Mouse (Mus musculus) spleen, postnatal 10 days (tissue): ENCODE measurements around the gene Slc38a11.
A peak's percentile ranks its signal among the peaks of the same experiment; 100 is the strongest.

Source experiments
- DNase-seq, 2 experiments: peaks; one replicate each; pipeline ENCODE4 v3.0.0; 2021 to 2022; ENCODE audit warnings: low spot score in 2 of 2

The Slc38a11 gene

GRCm38 (mm10) chr2:65321998-65322754, 41.7 kb downstream of the Slc38a11 start:
- no peak for DNase-seq

GRCm38 (mm10) chr2:65320975-65321374, 42.9 kb downstream of the Slc38a11 start:
- DNase-seq: no peak

- no peak for DNase-seq
Measured at GRCm38 (mm10) chr2:65316721-65317120, 47.1 kb downstream of the Slc38a11 start.

GRCm38 (mm10) chr2:65311250-65311649, 52.6 kb downstream of the Slc38a11 start:
- DNase-seq: no peak

GRCm38 (mm10) chr2:65296541-65296940, 67.3 kb downstream of the Slc38a11 start:
- no peak for DNase-seq

- no peak for DNase-seq
Measured at GRCm38 (mm10) chr2:65294092-65294491, 69.7 kb downstream of the Slc38a11 start.

- no peak for DNase-seq
Measured at GRCm38 (mm10) chr2:65293411-65293810, 70.4 kb downstream of the Slc38a11 start.

- peak in 1 of 2 experiments; percentile 19 for DNase-seq
Measured at GRCm38 (mm10) chr2:65289721-65290120, 74.1 kb downstream of the Slc38a11 start.

GRCm38 (mm10) chr2:65288696-65289095, 75.1 kb downstream of the Slc38a11 start:
- no peak for DNase-seq

GRCm38 (mm10) chr2:65285380-65285779, 78.5 kb downstream of the Slc38a11 start:
- DNase-seq: no peak

- no peak for DNase-seq
Measured at GRCm38 (mm10) chr2:65282979-65283378, 80.9 kb downstream of the Slc38a11 start.

GRCm38 (mm10) chr2:65279029-65279690, 84.7 kb downstream of the Slc38a11 start:
- DNase-seq: no peak

GRCm38 (mm10) chr2:65275443-65276061, 88.3 kb downstream of the Slc38a11 start:
- DNase-seq: no peak

GRCm38 (mm10) chr2:65273910-65274309, 89.9 kb downstream of the Slc38a11 start:
- no peak for DNase-seq

GRCm38 (mm10) chr2:65268731-65269130, 95.1 kb downstream of the Slc38a11 start:
- DNase-seq: no peak

- no peak for DNase-seq
Measured at GRCm38 (mm10) chr2:65267834-65268233, 96.0 kb downstream of the Slc38a11 start.

- no peak for DNase-seq
Measured at GRCm38 (mm10) chr2:65266576-65267299, 97.1 kb downstream of the Slc38a11 start.
